Mouse (Mus musculus) cerebellum, adult 18-20 months (tissue): ENCODE results near the gene Ece1.

ENCODE experiments used
- DNase-seq, 2 experiments: peaks; one replicate each; pipeline ENCODE4 v3.0.0; 2021

Gene Ece1

DNA sequence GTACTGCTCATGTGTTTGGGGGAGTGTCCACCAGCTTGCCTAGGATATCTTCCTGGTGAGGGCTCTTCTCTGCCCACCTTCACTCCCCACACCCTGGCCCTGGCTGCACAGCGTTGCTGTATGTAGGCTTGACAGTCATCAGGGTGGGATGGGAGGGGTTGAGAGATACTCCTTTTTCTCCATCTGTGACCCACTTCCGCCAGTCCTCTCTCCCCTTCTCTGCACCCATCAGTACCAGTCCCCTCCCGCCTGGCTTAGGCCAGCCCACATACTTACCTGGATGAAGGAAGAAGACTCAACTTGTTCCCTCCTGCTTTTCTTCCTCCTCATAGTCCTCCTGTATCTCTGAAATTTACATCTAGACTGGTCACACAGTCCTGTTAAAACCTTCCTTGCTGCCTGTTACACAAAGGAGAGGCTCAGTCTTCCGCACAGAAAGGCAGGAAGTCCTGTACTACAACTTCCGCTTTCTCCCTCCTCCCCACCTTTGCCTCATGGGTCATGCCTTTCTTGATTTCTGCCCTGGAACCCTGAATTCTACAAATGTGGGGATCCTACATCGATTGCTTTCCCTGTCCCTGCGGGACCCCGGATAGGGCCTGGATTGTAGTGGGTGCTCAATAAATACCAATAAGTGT is 21.6 kb downstream of the Ece1 start:
- DNase-seq, result no peak

GRCm38 (mm10) chr4:137887337-137887992 is 25.4 kb downstream of the Ece1 start:
- DNase-seq, result no peak

DNA sequence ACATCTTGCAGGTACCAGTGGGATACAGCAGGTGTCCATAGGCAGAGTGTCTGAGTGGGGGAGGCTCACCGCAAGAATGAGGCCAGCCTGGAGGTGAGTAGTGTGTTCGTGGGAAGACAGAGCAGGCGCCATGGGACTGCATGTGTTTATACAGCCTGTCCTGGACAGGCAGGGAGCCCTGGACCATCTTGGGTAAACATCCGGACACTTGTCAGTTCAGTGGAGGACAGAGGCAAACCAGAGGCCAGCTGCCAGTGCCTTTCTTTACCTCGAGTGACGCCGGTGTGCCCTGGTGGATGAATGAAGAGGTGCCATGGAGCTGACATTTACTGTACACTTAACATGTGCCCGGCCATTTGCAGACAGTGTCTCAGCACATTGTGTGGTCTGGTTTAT is 26.0 kb downstream of the Ece1 start:
- DNase-seq, result no peak

- DNase-seq, result peak in 1 of 2 experiments; percentile 44
Observed at GRCm38 (mm10) chr4:137890596-137890995, 28.6 kb downstream of the Ece1 start.

DNA sequence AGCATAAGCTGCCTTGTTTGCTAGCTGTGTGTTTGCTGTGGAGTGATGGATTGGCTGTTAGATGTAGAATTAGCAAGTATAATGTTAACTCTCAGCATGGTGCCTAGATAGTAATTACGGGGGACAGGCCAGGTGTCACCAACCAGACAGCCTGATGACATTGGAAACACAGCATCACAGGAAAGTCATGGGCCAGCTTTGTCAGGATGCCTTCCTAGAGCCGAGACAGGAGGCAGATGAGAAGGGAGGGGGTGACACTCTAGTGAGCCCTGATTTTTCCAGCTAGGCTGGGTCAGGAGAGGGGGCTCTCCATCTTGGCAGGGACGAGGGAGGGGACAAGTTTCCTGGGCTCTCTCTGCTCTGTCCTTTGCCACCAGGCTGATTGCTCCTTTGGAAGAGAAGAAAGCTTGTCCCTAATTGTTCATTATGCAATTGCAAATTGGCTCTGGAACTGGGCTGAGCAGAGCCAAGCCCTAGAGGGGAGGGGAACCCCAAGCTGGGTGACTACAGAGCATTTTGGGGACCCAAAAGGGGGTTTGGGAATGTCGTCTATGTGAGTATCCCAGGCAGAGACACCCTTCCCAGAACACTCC is 29.6 kb downstream of the Ece1 start:
- peak in 1 of 2 experiments; percentile 37 for DNase-seq

- no peak for DNase-seq
Observed at GRCm38 (mm10) chr4:137892713-137893242, 30.7 kb downstream of the Ece1 start.

GRCm38 (mm10) chr4:137896612-137897297 is 34.7 kb downstream of the Ece1 start:
- DNase-seq, result no peak

- DNase-seq, result peak; percentile 69 to 72
Observed at GRCm38 (mm10) chr4:137897298-137897612, 35.2 kb downstream of the Ece1 start.

GRCm38 (mm10) chr4:137898490-137898889 is 36.5 kb downstream of the Ece1 start:
- DNase-seq, result no peak

GRCm38 (mm10) chr4:137902268-137902667 is 40.2 kb downstream of the Ece1 start:
- DNase-seq, result peak; percentile 35 to 49

- no peak for DNase-seq
Observed at GRCm38 (mm10) chr4:137902873-137903272, 40.8 kb downstream of the Ece1 start.

GRCm38 (mm10) chr4:137904956-137905551 is 43.0 kb downstream of the Ece1 start:
- peak; percentile 49 to 59 for DNase-seq

DNA sequence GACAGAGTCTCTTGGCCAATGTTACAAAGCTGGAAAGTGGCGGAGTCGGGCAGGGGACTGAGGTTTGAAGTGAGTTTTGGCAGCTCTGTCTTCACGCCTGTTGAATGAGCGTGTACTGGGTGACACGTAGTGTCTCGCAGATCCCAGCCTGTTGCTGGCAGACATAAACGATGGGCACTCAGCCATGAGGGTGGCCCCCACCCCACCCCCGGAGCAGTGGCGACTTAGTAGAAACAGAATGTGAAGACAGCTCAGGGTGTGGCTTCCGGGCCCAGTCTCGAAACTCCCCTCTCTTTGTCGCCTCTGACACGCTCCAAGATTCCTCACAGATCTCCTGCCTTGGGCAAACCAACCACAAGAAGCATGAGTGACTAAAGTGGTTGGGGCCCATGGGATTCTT is 45.9 kb downstream of the Ece1 start:
- DNase-seq, result no peak

- no peak for DNase-seq
Observed at GRCm38 (mm10) chr4:137908489-137908888, 46.5 kb downstream of the Ece1 start.

- no peak for DNase-seq
Observed at GRCm38 (mm10) chr4:137908915-137909314, 46.9 kb downstream of the Ece1 start.

DNA sequence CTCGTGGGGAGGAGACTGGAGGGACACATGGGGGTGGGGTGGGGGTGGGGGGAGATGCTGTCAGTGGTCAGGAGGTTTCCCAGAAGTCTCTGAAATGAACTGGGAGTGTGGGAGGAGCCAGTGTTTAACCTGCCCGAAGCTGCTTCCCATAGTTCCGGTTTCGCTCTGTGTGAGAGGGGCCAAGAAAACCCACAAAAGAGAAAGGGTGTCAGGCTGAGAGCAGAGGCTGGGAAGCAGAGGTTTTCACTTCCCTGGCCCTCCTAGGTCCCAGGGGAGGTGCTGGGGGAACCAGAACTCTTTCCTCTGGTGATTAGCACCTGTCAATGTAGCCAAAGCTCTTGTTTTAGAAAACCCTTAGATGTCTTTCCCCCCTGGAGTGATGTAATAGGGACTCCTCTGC is 47.4 kb downstream of the Ece1 start:
- no peak for DNase-seq

DNA sequence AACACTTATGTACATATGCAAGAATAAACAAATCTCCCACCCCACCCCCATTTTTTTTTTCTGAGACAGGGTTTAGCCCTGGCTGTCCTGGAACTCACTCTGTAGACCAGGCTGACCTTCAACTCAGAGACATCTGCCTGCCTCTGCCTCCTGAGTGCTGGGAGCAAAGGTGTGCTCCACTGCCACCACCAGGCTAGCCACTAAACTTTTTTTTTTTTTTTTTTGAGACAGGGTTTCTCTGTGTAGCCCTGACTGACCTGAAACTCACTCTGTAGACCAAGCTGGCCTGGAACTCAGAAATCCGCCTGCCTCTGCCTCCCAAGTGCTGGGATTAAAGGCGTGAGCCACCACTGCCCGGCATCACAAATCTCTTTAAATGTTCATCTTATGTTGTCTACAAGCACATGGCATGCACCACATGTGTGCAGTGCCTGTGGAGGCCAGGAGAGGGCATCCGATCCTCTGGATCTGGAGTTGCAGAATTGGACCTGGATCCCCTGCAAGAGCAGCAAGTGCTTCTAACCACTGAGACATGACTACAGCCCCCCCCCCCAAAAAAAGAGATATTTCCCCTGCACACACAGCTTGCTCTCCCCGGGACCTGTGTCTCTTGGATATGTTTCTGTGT is 48.5 kb downstream of the Ece1 start:
- peak in 1 of 2 experiments; percentile 37 for DNase-seq

DNA sequence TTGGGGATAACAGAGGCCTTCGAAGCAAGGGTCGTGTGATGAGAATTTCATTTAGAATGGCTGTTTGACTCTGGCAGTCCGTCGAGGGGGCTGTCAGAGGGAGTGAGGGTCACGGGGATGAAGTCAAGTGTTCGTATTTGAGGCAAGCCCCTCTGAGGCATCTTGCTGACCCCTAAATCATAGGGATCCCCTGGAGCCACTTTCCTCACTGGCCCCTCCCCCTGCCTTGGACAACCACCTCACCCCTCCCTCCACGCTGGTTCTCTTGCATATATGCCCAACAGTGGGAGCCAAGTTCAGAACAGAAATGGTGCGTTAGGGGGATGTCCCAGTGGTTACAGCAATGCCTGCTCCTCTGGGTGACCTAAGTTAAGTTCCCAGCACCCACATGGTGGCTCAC is 49.6 kb downstream of the Ece1 start:
- DNase-seq, result no peak

- DNase-seq, result no peak
Observed at GRCm38 (mm10) chr4:137912768-137913305, 50.8 kb downstream of the Ece1 start.

GRCm38 (mm10) chr4:137913321-137914057 is 51.5 kb downstream of the Ece1 start:
- no peak for DNase-seq

- DNase-seq, result no peak
Observed at GRCm38 (mm10) chr4:137917591-137917990, 55.6 kb downstream of the Ece1 start.

DNA sequence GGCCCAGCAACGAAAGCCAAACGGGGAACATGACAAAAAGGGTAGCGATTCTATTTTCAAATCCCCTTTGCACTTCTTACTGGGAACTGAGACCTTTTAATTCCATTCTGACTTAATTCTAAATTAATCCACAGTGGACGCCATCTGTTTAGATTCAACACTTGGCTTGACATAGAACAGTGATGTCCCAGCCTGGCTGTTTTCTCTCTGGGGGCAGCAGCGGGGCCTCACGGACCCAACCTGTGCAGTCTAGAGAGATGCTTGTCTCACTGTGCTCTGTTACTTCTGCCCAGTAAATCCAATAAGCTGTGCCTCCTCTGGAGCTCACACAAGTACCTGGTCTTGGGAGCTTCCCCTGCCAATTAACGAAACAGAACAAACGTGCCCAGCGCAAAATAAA is 56.5 kb downstream of the Ece1 start:
- peak in 1 of 2 experiments; percentile 60 for DNase-seq
